Mouse (Mus musculus) embryonic facial prominence, embryonic 10.5 days (tissue): ENCODE data around the gene Pid1. TPM values are rescaled to one million over a fixed set of nuclear protein-coding genes. Genes with fewer than 3 reads are reported as not detected.

Experiments used
- DNase-seq: peaks from one replicate; pipeline ENCODE4 v3.0.0-alpha.2; 2017; ENCODE audit warnings: low spot score
- H3K27ac ChIP-seq: fragments of 300-500 bp; sonication (generic); replicated peaks from 2 replicates; pipeline ENCODE4 v1.5.1; 2016; ENCODE audit warnings: mild to moderate bottlenecking
- H3K27me3 ChIP-seq: fragments of 300-500 bp; sonication (generic); replicated peaks from 2 replicates; pipeline ENCODE4 v1.6.1; 2016; ENCODE audit warnings: low read depth, mild to moderate bottlenecking; ENCODE audit not compliant: poor library complexity, severe bottlenecking
- H3K36me3 ChIP-seq: fragments of 300-500 bp; sonication (generic); replicated peaks from 2 replicates; pipeline ENCODE4 v1.6.1; 2016; ENCODE audit warnings: mild to moderate bottlenecking, moderate library complexity
- H3K4me1 ChIP-seq: fragments of 300-500 bp; sonication (generic); 2 replicates; pipeline ENCODE4 v1.6.1; 2016
- H3K4me3 ChIP-seq: fragments of 300-500 bp; sonication (generic); 2 replicates; pipeline ENCODE4 v1.5.1; 2016; ENCODE audit warnings: mild to moderate bottlenecking, moderate library complexity
- H3K9me3 ChIP-seq: fragments of 300-500 bp; sonication (generic); 2 replicates; pipeline ENCODE4 v1.6.1; 2016; ENCODE audit warnings: mild to moderate bottlenecking
- WGBS: fragments of 180-500 bp; shearing (Covaris S2); methylation state at CpG from one replicate; pipeline ENCODE4 v1.1.7; 2016; 5-methylcytosine and 5-hydroxymethylcytosine counted together
- polyA plus RNA-seq: library from polyadenylated mRNA; unstranded; fragments of >200 nt; fragmentation: Nextera tagmentation; extraction: Ambion mirVana; gene quantifications from 2 replicates; pipeline ENCODE4 v1.2.1, GENCODE M21; 2016

Gene Pid1
- polyA plus RNA-seq, 1 experiment from 2014 or later, result 16.5 TPM

DNA sequence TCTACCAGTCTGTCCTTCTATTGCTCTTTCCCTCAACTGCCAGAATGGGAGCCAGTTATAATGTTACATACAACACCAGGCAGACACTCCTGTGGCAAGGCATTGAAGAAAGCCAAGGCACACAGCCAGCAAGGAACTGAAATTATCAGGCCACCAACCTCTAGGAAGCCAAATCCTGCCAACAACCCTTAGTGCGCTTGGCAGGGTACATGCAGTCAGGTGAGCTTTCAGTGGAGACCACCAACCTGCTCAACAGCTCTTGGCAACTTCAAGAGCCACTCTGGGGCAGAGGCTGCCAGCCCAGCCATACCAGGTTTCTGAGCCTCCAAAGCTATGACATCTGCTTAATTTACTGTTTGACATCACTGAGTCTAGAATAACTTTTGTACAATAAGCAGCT lies 232.2 kb downstream of the Pid1 start:
- no peaks in the 10 kb centered on the region for H3K9me3 ChIP-seq
- H3K27me3 ChIP-seq, result no peaks in the 10 kb centered on the region
- H3K36me3 ChIP-seq, result no peaks in the 10 kb centered on the region
- H3K27ac ChIP-seq, result no peak overlapping the region
- no peak for DNase-seq
- WGBS, result 91% methylated on average over 1 of the region's 1 CpGs
- H3K4me3 ChIP-seq, result no peak overlapping the region
- no peaks in the 10 kb centered on the region for H3K4me1 ChIP-seq

DNA sequence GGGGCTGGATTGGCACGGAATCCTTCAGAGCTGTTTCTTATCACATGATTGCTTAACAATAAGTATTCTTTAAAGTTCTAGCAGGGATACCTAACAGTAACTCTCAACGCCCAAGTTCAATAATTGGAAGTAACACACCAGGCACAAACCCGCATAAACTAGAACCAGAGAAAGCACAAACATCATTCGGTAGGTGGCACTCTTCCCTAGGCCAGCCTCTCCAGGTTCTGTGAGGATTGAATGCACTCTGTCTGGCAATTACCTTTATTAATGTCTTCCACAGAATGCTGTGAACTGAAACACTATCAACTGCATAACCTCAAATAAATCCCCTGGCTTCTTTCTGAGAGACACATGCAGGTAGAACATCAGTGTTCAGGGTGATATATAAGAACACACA lies 235.5 kb downstream of the Pid1 start:
- DNase-seq, result no peak
- no peaks in the 10 kb centered on the region for H3K4me1 ChIP-seq
- no peaks in the 10 kb centered on the region for H3K27me3 ChIP-seq
- no peaks in the 10 kb centered on the region for H3K9me3 ChIP-seq
- 59% methylated on average over 4 of the region's 4 CpGs for WGBS
- no peaks in the 10 kb centered on the region for H3K36me3 ChIP-seq
- H3K27ac ChIP-seq, result no peak overlapping the region
- H3K4me3 ChIP-seq, result no peak overlapping the region

DNA sequence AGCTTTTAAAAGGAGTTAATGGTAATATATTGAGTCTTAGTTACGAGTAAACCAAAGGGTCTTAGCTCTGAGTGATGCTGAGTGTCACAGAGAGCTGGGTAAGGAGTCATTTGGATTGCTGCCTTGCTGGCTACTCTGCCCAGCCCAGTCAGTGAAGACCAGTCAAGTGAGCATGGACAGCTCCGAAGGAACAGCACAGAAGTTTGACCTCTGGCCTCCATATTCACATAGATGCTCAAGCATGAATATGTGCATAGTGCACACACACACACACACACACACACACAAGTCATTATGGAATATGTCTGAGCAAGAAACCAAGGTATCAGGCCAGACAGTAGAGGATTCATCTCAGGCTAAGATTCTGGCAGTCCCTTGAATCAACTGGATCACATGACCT lies 244.7 kb downstream of the Pid1 start:
- Histone ChIP-seq H3K4me3 (no peak overlapping the region), H3K9me3 (no peaks in the 10 kb centered on the region), H3K36me3 (no peaks in the 10 kb centered on the region), H3K4me1 (no peaks in the 10 kb centered on the region), H3K27ac (no peak overlapping the region), H3K27me3 (no peaks in the 10 kb centered on the region)
- DNase-seq, result no peak
- 85% methylated on average over 2 of the region's 2 CpGs for WGBS

DNA sequence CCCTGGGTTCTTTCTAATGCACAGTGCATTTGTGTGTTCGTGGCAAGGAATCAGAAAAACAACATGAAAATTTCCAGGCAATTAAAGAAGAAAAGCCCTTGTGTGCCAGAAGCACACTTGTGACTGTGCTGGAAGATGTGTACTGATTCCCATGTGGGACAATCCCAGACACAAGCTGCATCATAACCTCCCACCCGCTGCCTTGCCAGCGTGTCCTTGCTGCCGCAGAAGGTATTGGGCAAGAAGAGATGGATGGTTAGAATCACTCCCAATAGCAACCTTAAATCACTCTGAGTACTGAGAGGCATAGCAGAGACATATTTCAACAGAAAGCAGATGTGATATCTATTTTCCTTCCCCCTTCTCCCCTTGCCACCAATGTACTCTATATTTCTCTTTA lies 257.2 kb downstream of the Pid1 start:
- H3K36me3 ChIP-seq, result no peaks in the 10 kb centered on the region
- no peak overlapping the region for H3K4me3 ChIP-seq
- DNase-seq, result no peak
- no peaks in the 10 kb centered on the region for H3K9me3 ChIP-seq
- no peaks in the 10 kb centered on the region for H3K27me3 ChIP-seq
- H3K27ac ChIP-seq, result no peak overlapping the region
- no peaks in the 10 kb centered on the region for H3K4me1 ChIP-seq
- WGBS, result 90% methylated on average over 4 of the region's 4 CpGs

DNA sequence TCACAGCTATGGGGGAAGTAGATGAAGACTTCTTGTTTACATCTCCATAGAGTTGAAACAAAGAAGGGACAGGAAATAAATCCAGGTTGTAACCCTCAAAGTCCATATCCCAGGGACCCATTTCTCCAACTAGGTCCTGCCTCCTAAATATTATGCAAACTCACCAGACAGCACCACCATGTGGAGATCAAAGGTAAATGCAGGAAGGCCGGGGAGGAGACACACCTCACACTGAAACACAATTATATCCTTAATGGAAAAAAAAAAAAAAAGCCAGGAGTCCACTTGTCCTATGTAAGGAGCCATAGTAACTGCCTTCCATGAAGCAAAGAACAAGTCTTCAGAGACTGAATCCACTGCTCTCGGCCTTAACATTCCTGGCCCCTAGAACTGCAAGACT lies 261.9 kb downstream of the Pid1 start:
- no peaks in the 10 kb centered on the region for H3K36me3 ChIP-seq
- no peak for DNase-seq
- WGBS, result 73% methylated on average over 2 of the region's 2 CpGs
- H3K4me1 ChIP-seq, result peaks cover 10% of the 10 kb centered on the region
- no peak overlapping the region for H3K4me3 ChIP-seq
- no peaks in the 10 kb centered on the region for H3K27me3 ChIP-seq
- no peak overlapping the region for H3K27ac ChIP-seq
- no peaks in the 10 kb centered on the region for H3K9me3 ChIP-seq

DNA sequence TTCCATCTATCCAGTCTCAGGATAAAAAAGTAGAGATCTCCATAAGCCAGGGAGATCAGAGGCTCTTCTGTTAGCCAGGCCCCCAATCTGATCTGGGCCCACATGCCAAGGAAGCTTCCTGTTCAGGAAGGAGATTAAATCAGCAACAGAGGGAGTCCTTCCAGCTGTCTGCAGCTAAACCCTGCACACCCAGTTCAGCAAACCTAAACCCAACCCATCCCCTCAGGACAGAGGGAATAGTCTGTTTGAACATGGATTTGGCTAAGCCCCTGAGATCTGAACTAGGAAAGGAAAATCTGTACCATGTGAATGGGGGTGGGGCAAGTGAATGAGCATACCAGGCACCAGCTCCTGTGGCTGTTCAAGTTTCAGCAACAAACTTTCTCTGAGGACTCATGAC lies 266.6 kb downstream of the Pid1 start:
- Histone ChIP-seq H3K27ac (peak overlapping the region; percentile 69), H3K27me3 (no peaks in the 10 kb centered on the region), H3K4me1 (peaks cover 10% of the 10 kb centered on the region), H3K9me3 (no peaks in the 10 kb centered on the region), H3K36me3 (no peaks in the 10 kb centered on the region), H3K4me3 (no peak overlapping the region)
- peak; percentile 36 for DNase-seq

DNA sequence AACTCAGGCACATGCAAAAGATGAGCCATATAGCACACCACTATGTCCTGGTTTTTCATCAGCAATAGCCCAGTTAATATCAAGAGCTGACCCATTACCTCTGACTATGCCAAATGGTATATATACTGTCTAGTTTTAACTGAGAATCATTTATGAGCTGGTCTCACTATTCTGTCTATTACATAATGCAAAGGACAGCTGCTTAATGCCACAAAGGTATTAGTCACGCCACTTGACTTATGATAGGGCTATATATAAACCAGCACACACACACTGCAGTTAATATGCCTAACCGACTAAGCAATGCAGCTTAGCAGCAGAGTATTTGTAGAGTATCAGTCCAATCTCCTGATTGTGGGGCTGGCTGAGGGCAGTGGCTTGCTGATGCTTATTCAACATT lies 270.7 kb downstream of the Pid1 start:
- peaks cover 10% of the 10 kb centered on the region for H3K4me1 ChIP-seq
- no peaks in the 10 kb centered on the region for H3K9me3 ChIP-seq
- WGBS, result 85% methylated on average over 2 of the region's 2 CpGs
- DNase-seq, result no peak
- H3K36me3 ChIP-seq, result no peaks in the 10 kb centered on the region
- no peak overlapping the region for H3K4me3 ChIP-seq
- no peaks in the 10 kb centered on the region for H3K27me3 ChIP-seq
- H3K27ac ChIP-seq, result no peak overlapping the region

DNA sequence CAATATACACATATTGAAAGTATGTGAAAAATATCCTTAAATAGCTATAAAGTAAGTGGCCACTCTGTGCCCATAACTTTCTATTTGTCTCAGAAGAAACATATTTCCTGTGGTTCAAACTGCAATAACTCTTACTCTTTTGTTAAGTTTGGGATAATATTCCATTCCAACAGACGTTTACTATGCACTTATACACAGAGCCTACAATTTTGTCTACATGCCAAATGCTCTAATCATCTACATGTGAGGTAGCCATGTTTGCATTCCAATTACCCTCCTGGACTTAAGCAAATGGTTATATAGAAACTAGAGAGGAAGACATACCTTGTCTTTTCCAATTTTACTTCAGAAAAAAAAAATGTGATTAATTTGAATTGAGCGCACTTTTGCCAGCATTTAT lies 274.3 kb downstream of the Pid1 start:
- Histone ChIP-seq H3K36me3 (no peaks in the 10 kb centered on the region), H3K27ac (no peak overlapping the region), H3K27me3 (no peaks in the 10 kb centered on the region), H3K4me3 (no peak overlapping the region), H3K9me3 (no peaks in the 10 kb centered on the region), H3K4me1 (no peaks in the 10 kb centered on the region; the same call in 1 of the 2 replicates)
- 86% methylated on average over 2 of the region's 2 CpGs for WGBS
- no peak for DNase-seq

DNA sequence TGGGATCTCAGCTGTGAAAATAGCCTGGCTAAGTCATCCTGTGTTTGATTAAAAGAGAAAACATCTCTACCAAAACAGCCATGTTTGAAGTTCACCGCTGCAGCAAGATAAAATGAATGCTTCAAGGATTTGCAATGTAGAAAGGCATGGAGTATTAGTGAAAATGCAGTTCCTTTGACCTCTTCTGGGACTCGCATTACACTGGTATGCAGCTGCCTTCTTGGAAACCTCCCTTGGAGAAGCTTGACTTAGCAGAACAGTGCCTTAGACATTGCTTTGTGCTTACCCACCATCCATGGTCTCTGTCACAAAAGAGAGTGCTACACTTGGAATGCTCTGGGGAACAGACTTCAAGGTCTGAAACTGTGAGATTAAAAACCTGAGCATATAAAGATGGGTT lies 276.0 kb downstream of the Pid1 start:
- 63% methylated on average over 2 of the region's 2 CpGs for WGBS
- H3K36me3 ChIP-seq, result no peaks in the 10 kb centered on the region
- H3K27me3 ChIP-seq, result no peaks in the 10 kb centered on the region
- H3K4me3 ChIP-seq, result no peak overlapping the region
- no peak for DNase-seq
- H3K27ac ChIP-seq, result no peak overlapping the region
- no peaks in the 10 kb centered on the region; the same call in 1 of the 2 replicates for H3K4me1 ChIP-seq
- no peaks in the 10 kb centered on the region for H3K9me3 ChIP-seq

DNA sequence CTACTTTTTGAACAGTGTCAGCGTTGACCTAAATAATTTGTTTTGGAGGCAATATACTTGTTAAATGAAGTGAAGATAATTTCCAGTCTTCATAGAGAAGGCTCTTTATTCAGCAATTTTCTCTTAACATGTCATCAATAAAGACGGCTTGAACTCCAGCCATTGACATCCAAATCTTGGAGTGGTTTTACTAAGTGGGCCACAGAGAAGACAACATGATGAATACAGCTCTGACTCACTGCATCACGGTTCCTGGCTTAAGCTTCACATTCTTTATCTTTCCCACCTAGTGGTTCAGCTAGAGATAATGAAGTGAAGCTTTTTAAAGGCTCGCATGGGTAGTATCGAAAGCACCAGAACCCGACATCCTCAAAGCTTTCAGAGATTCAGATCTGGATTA lies 276.7 kb downstream of the Pid1 start:
- H3K27me3 ChIP-seq, result no peaks in the 10 kb centered on the region
- no peak overlapping the region for H3K4me3 ChIP-seq
- DNase-seq, result no peak
- no peaks in the 10 kb centered on the region for H3K36me3 ChIP-seq
- WGBS, result 75% methylated on average over 6 of the region's 6 CpGs
- no peaks in the 10 kb centered on the region for H3K9me3 ChIP-seq
- H3K4me1 ChIP-seq, result no peaks in the 10 kb centered on the region; the same call in 1 of the 2 replicates
- H3K27ac ChIP-seq, result no peak overlapping the region

DNA sequence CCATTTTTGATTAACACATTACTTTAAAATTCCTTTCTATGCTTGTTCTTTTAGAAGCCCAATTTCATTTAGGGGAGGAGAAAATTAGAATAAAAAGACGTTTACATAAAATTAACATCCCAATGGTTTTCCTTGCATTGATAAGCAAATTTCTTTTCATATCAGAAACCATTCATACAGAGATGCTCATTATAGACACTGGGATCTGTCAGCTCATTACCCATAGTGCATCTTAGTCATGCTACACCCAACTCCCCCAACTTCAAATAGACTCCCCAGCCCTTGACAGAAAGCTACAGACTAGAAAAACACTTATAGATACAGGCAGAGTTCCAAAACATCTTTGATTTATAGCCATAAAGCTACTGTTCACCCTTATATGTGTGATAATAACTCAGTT lies 277.5 kb downstream of the Pid1 start:
- no peaks in the 10 kb centered on the region for H3K27me3 ChIP-seq
- WGBS, result 92% methylated on average over 1 of the region's 1 CpGs
- no peak overlapping the region for H3K27ac ChIP-seq
- H3K9me3 ChIP-seq, result no peaks in the 10 kb centered on the region
- no peak overlapping the region for H3K4me3 ChIP-seq
- no peak for DNase-seq
- H3K36me3 ChIP-seq, result no peaks in the 10 kb centered on the region
- H3K4me1 ChIP-seq, result no peaks in the 10 kb centered on the region; the same call in 1 of the 2 replicates

DNA sequence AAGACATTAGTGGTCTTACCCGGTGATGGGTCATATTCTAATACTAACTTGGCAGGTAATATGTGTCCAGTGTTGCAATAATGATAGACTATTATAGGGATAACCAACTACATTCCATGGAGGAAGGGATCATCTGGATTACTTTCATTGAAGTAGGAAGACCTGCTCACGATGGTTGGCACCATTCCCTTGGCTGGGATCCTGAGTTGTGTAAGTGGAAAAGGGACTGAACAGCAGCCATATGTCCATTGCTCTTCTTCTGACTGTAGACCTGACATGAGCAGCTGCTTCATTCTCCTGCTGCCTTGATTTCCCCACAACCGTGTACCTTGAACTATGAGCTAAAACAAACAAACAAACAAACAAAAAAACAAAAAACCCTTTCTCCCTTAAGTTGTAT lies 278.6 kb downstream of the Pid1 start:
- no peaks in the 10 kb centered on the region for H3K9me3 ChIP-seq
- no peak for DNase-seq
- no peaks in the 10 kb centered on the region for H3K36me3 ChIP-seq
- no peaks in the 10 kb centered on the region for H3K27me3 ChIP-seq
- H3K4me1 ChIP-seq, result peaks cover 2% of the 10 kb centered on the region; the same call in 1 of the 2 replicates
- H3K4me3 ChIP-seq, result no peak overlapping the region
- no peak overlapping the region for H3K27ac ChIP-seq
- WGBS, result 90% methylated on average over 3 of the region's 3 CpGs

DNA sequence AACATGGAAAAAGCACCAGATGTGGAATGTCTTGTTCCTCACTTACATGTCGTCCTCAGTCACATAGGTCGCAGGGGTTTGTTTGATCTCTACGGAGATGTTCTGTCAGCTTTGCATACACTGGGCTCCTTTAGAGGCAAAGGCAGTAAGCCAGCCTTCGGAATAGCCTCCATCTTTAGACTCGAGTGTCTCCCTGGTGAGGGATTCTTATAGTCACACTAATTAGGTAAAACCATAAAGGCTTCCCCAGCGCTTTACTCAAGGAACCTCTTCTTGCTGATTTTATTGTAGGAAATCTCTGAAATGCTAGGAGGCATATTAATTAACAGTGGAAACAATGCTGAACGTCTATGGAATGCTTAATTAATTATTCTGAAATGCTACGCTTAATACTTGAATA lies 284.4 kb downstream of the Pid1 start:
- peaks cover 12% of the 10 kb centered on the region for H3K4me1 ChIP-seq
- H3K4me3 ChIP-seq, result no peak overlapping the region
- no peaks in the 10 kb centered on the region for H3K9me3 ChIP-seq
- no peaks in the 10 kb centered on the region for H3K36me3 ChIP-seq
- DNase-seq, result no peak
- H3K27me3 ChIP-seq, result no peaks in the 10 kb centered on the region
- no peak overlapping the region for H3K27ac ChIP-seq
- WGBS, result 67% methylated on average over 8 of the region's 8 CpGs

DNA sequence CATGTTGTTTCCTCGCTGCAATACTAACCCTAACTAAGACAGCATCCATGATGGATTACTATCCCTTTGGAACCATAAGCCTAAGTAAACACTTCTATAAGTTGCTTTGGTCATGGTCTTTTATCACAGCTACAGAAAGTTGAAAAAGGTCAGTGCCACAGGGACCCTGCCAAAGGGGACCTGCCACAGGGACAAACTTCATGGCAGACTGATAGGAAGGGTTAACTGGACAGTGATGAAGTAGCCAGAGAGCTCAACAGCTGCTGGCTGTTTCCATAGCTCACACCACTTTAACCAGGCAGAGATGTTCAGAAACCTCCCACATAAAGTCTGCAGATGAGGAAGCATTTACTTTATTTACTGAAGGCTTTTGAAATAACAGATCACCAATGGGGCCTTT lies 287.0 kb downstream of the Pid1 start:
- no peak for DNase-seq
- Histone ChIP-seq H3K36me3 (no peaks in the 10 kb centered on the region), H3K4me3 (no peak overlapping the region), H3K4me1 (peaks cover 12% of the 10 kb centered on the region), H3K9me3 (no peaks in the 10 kb centered on the region), H3K27me3 (no peaks in the 10 kb centered on the region), H3K27ac (no peak overlapping the region)
- 78% methylated on average over 1 of the region's 1 CpGs for WGBS
